Mouse (Mus musculus) neutrophil, adult 5-6 weeks (primary cell): ENCODE measurements around the gene Cpa2. TPM values are rescaled to one million over a fixed set of nuclear protein-coding genes. Genes with fewer than 3 reads are reported as not detected.

ENCODE experiments used
- ATAC-seq: fragments of 151-379, 151-347 bp; 2 replicates; pipeline ENCODE4 v1.8.0; 2017; ENCODE audit warnings: mild to moderate bottlenecking, moderate TSS enrichment; ENCODE audit not compliant: insufficient number of reproducible peaks, poor library complexity, low FRiP score, severe bottlenecking; ENCODE audit errors: extremely low read depth
- total RNA-seq: library from RNA; stranded (forward); fragments of 200-1000 nt; gene quantifications from 2 replicates; pipeline ENCODE4 v1.2.3, GENCODE M21; 2017

Gene Cpa2
- total RNA-seq, 1 experiment from 2014 or later, result not detected

GRCm38 (mm10) chr6:30570012-30570411 is 28.6 kb downstream of the Cpa2 start:
- no peak for ATAC-seq

- ATAC-seq, result no peak
These were observed 31.3 kb downstream of the Cpa2 start for GRCm38 (mm10) chr6:30572456-30573311.

GRCm38 (mm10) chr6:30573380-30573779 is 32.0 kb downstream of the Cpa2 start:
- ATAC-seq, result no peak

GRCm38 (mm10) chr6:30574945-30575344 is 33.6 kb downstream of the Cpa2 start:
- ATAC-seq, result no peak

GRCm38 (mm10) chr6:30576477-30577203 is 35.3 kb downstream of the Cpa2 start:
- ATAC-seq, result no peak

GRCm38 (mm10) chr6:30579961-30580840 is 38.8 kb downstream of the Cpa2 start:
- ATAC-seq, result no peak

- ATAC-seq, result no peak
These were observed 39.4 kb downstream of the Cpa2 start for GRCm38 (mm10) chr6:30580841-30581176.

- no peak for ATAC-seq
These were observed 45.6 kb downstream of the Cpa2 start for GRCm38 (mm10) chr6:30586886-30587442.

GRCm38 (mm10) chr6:30589819-30590218 is 48.4 kb downstream of the Cpa2 start:
- no peak for ATAC-seq

GRCm38 (mm10) chr6:30591851-30592404 is 50.5 kb downstream of the Cpa2 start:
- ATAC-seq, result no peak

- ATAC-seq, result no peak
These were observed 51.1 kb downstream of the Cpa2 start for GRCm38 (mm10) chr6:30592417-30592974.

- no peak for ATAC-seq
These were observed 53.0 kb downstream of the Cpa2 start for GRCm38 (mm10) chr6:30594364-30594763.

- ATAC-seq, result no peak
These were observed 55.0 kb downstream of the Cpa2 start for GRCm38 (mm10) chr6:30596230-30596898.

- ATAC-seq, result no peak
These were observed 58.7 kb downstream of the Cpa2 start for GRCm38 (mm10) chr6:30600033-30600432.

- ATAC-seq, result no peak
These were observed 59.6 kb downstream of the Cpa2 start for GRCm38 (mm10) chr6:30600995-30601394.

- no peak for ATAC-seq
These were observed 63.0 kb downstream of the Cpa2 start for GRCm38 (mm10) chr6:30604342-30604867.

GRCm38 (mm10) chr6:30605111-30605510 is 63.7 kb downstream of the Cpa2 start:
- ATAC-seq, result no peak

- no peak for ATAC-seq
These were observed 64.3 kb downstream of the Cpa2 start for GRCm38 (mm10) chr6:30605672-30606071.
